Mouse (Mus musculus): Measurements from ENCODE around the gene Mnt. TPM values are rescaled to one million over a fixed set of nuclear protein-coding genes. Genes with fewer than 3 reads are reported as not detected.

The Mnt gene
- total and polyA plus RNA-seq, 2 experiments from 2014 or later: 8.1 to 15.9 TPM

DNA sequence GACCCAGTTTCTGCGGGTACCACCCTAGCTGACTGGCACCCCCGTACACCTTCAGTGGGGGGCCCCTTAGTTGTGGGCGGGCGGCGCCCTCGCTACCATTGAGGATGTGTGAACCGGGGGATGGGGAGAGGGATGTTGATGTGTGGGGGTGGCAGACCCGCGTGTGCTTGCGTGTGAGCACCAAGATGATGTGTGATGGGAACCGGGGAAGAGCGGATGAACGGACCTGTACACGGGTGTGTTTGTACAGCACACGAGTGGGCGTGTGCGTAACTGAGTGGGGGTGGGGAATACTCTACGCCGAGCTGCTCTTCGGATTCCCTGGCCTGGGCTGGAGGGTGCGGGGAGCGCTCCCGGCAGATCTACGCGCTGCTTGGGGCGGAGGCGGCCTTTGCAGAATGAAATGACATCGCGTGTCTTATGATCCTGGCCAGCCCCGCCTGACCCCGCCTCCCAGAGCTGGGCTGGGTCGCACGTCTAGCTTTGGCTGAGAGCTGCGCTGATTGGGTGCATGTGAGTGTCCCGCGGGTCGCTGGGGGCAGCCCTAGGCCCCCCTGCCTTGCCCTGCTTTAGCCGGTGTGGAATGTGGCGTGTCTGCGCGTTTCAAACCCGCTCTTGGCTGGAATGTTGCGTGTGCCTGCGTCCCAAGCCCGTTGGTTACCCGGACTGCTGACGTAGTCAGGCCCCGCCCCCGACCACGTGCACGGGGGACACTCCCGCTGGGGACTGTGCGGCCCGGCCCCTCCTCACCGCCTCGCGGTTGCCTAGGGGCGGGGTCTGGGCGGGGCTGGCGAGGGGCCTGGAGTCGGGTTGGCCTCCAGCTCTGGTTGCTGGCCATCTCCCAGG lies 1.1 kb downstream of the Mnt start:
- ATAC-seq (peak; percentile 65), DNase-seq (peak; percentile 97)
- peak overlapping the region; percentile 96 for H3K27ac ChIP-seq (ENCODE audit: low read depth, low read length)
- no peaks in the 10 kb centered on the region for H3K9me3 ChIP-seq (ENCODE audit: low read length)
- 0 out of 2 replicates have a peak, but pooled peaks cover 4% of the 10 kb centered on the region for H3K36me3 ChIP-seq (ENCODE audit: insufficient read depth)
- H3K27me3 ChIP-seq (ENCODE audit: insufficient read depth, low read length): no peaks in the 10 kb centered on the region
- peaks cover 11% of the 10 kb centered on the region; the same call in 1 of the 2 replicates for H3K4me1 ChIP-seq (ENCODE audit: insufficient read depth)
- TF ChIP-seq CTCF (IDR thresholded peaks at IDR 0.05; ENCODE audit: low read depth): no peak
- peak overlapping the region; percentile 97 for H3K9ac ChIP-seq
- H3K4me2 ChIP-seq (ENCODE audit: low read depth): peak overlapping the region; percentile 78
- H3K4me3 ChIP-seq (ENCODE audit: low read depth, low read length): peak overlapping the region; percentile 99
- WGBS: under 1% methylated on average over 61 of the region's 61 CpGs

DNA sequence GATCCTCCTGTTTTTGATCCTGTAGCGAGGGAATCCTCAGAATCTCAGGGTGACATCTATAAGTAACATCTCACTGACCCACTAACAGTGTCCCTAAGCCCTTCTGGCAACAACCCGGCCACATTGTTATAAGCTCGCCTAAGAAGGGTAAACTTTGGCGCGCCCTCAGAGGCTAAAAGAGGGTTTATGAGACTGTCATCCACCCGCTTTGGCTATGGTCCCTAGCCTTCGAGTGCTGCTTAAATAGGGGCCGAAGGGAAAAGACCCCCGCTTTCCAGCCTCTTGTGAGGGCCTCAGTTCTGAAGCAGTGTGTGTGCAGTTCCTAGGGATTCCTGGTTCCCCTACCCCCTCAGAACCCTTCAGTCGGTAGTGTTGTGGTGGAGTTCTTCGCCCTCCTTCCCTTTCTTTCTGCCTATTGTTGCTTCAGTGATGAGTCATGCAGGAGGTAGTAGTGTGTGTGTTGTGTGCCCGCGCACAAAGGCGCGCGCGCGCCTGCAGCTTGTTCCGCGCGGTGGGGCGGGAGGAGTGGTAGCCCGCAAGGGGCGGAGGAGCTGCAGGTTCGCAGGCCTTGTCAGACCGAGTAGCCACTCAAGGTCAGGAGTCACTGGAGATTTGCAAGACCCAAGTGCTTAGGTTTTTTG lies 1.9 kb downstream of the Mnt start:
- TF ChIP-seq CTCF (IDR thresholded peaks at IDR 0.05; ENCODE audit: low read depth): no peak
- Histone ChIP-seq H3K4me3 (ENCODE audit: low read depth, low read length) (peak overlapping the region; percentile 99), H3K9me3 (ENCODE audit: low read length) (no peaks in the 10 kb centered on the region), H3K36me3 (ENCODE audit: insufficient read depth) (peaks cover 8% of the 10 kb centered on the region; the same call in 1 of the 2 replicates), H3K9ac (peak overlapping the region; percentile 97), H3K27me3 (ENCODE audit: insufficient read depth, low read length) (no peaks in the 10 kb centered on the region), H3K4me2 (ENCODE audit: low read depth) (peak overlapping the region; percentile 78), H3K4me1 (ENCODE audit: insufficient read depth) (peaks cover 11% of the 10 kb centered on the region; the same call in 1 of the 2 replicates), H3K27ac (ENCODE audit: low read depth, low read length) (peak overlapping the region; percentile 96)
- DNase-seq: peak; percentile 78
- under 1% methylated on average over 26 of the region's 26 CpGs for WGBS
- no peak for ATAC-seq

DNA sequence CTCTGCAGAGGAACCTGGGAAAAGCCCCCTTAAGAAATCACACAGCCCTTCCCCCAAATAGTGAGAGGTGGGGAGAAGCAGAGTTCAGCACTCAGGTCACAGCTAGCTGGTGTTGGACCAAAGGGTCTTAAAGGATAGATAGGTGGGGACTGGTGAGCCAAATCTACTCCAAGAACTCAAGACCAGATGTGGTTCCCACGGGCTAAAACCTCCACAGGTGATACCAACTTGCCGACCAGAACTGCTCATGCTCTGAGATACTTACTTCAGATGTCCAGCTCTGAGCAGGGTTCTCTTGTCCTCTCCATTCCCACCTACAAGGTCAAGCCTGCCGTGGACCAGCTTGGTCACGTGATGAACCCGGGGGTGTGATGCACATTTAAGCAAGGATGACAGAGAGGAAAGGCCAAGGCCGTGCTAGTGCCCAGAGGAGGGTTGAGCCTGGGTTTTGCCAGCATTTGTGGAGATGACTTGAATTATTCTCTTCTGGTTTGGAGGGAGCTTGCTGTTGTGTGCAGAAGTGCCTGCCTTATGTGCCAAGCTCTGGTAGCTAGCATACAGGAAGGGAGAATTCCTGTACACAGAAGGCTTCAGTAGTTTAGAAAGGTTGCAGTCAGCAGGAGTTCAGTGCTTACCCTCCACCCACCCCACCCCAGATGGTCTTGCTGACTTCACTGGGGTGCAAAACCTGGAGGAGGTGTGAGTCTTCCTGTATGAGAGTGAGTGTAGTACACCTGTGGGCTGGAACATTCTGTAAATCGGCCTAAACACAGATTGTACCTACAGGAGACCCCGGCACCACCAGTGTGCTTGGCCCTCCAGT lies 3.0 kb downstream of the Mnt start:
- TF ChIP-seq CTCF (IDR thresholded peaks at IDR 0.05; ENCODE audit: low read depth): no peak
- peak overlapping the region; percentile 78 for H3K4me2 ChIP-seq (ENCODE audit: low read depth)
- no peaks in the 10 kb centered on the region for H3K27me3 ChIP-seq (ENCODE audit: insufficient read depth, low read length)
- WGBS: 87% methylated on average over 8 of the region's 8 CpGs
- no peak overlapping the region for H3K27ac ChIP-seq (ENCODE audit: low read depth, low read length)
- 0 out of 2 replicates have a peak overlapping the region, but pooled peaks have one; percentile 97 for H3K9ac ChIP-seq
- H3K4me1 ChIP-seq (ENCODE audit: insufficient read depth): peaks cover 11% of the 10 kb centered on the region; the same call in 1 of the 2 replicates
- no peaks in the 10 kb centered on the region for H3K9me3 ChIP-seq (ENCODE audit: low read length)
- H3K4me3 ChIP-seq (ENCODE audit: low read depth, low read length): peak overlapping the region; percentile 99; the same call in 1 of the 2 replicates
- no peak for ATAC-seq
- no peak for DNase-seq
- H3K36me3 ChIP-seq (ENCODE audit: insufficient read depth): peaks cover 8% of the 10 kb centered on the region; the same call in 1 of the 2 replicates

DNA sequence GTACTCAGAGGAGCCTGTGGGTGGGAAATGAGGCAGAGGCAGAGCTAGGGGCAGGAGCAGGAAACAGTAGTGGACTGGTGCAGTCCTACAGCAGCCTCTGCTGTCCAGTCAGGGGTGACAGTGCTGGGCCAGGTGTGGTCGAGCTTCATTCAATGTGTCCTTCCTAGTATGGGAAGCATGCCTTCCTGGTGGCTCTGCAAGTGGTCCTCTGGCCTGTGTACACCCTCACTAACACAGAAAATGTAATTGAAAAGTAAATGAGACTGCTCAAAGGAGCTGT lies 3.6 kb downstream of the Mnt start:
- Histone ChIP-seq H3K4me3 (ENCODE audit: low read depth, low read length) (no peak overlapping the region), H3K9me3 (ENCODE audit: low read length) (no peaks in the 10 kb centered on the region), H3K27me3 (ENCODE audit: insufficient read depth, low read length) (no peaks in the 10 kb centered on the region), H3K4me2 (ENCODE audit: low read depth) (no peak overlapping the region), H3K9ac (no peak overlapping the region), H3K4me1 (ENCODE audit: insufficient read depth) (peaks cover 10% of the 10 kb centered on the region; the same call in 1 of the 2 replicates), H3K27ac (ENCODE audit: low read depth, low read length) (no peak overlapping the region), H3K36me3 (ENCODE audit: insufficient read depth) (peaks cover 8% of the 10 kb centered on the region; the same call in 1 of the 2 replicates)
- ATAC-seq (no peak), DNase-seq (no peak)
- WGBS: 50% methylated on average over 1 of the region's 1 CpGs
- no peak for TF ChIP-seq CTCF (IDR thresholded peaks at IDR 0.05; ENCODE audit: low read depth)

DNA sequence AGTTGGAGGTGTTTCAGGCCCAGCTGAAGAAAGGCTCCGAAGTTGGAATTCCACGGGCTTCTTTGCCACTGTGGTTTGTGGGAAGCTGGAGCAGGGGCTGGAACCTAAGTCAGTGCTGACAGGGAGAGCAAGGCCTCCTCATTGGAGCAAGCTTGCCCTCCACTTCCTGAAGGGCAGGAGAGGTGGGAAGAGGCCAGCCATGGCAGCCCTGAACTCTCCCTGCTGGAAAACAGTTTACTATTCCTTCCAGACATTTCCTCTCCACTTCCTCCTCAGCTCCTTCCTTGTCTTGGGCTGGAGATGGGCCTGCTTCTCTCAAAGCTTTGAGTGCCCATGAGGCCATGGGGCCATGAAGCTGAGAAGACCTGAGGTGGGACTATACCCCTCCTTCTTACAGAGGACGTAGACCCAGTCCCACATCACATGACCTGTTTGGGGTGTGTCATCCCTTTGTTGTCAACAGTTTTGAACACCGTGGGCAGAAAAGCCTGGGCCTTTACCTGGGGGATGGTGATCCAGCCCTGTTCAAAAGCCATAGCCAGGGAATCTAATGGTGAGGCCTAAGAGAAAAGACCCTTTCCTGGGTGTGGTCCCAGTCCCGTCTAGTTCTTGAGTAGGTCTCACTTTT lies 4.0 kb downstream of the Mnt start:
- Histone ChIP-seq H3K27ac (ENCODE audit: low read depth, low read length) (no peak overlapping the region), H3K4me2 (ENCODE audit: low read depth) (no peak overlapping the region), H3K9me3 (ENCODE audit: low read length) (no peaks in the 10 kb centered on the region), H3K4me1 (ENCODE audit: insufficient read depth) (peaks cover 6% of the 10 kb centered on the region; the same call in 1 of the 2 replicates), H3K36me3 (ENCODE audit: insufficient read depth) (peaks cover 8% of the 10 kb centered on the region; the same call in 1 of the 2 replicates), H3K27me3 (ENCODE audit: insufficient read depth, low read length) (no peaks in the 10 kb centered on the region), H3K9ac (no peak overlapping the region), H3K4me3 (ENCODE audit: low read depth, low read length) (no peak overlapping the region)
- DNase-seq (no peak), ATAC-seq (no peak)
- no peak for TF ChIP-seq CTCF (IDR thresholded peaks at IDR 0.05; ENCODE audit: low read depth)
- WGBS: 50% methylated on average over 5 of the region's 5 CpGs

DNA sequence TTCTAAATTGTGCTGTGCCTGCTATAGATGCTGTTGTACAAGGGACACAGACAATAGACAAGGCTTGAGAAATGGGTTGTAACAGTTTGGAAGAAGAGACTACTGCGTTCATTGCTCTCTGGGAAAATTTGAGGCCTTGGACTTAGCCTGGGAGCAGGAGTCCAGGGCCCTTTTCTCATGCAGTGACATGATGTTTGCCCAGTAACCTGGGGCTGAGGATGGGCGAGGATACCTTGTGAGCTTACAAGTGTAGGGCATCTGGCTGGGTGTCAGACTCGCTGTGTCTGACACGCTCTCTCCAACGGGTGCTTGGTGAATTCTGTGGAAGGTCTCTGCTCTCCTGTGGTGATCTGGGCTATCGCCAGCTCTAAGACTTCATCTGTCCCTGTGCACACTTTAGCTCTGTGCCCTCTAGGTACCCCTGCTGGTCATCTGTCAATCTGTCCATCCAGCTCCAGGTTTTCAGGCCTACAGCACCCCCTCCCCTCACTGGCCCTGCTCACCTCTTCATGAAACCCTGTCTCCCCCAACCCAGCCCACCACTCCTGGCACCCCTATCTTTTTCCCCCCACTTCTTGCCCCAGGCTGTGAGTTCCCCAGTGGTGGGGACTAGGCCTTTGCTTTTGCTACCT lies 5.0 kb downstream of the Mnt start:
- H3K36me3 ChIP-seq (ENCODE audit: insufficient read depth): peaks cover 9% of the 10 kb centered on the region
- H3K9ac ChIP-seq: no peak overlapping the region
- no peak overlapping the region for H3K4me3 ChIP-seq (ENCODE audit: low read depth, low read length)
- H3K9me3 ChIP-seq (ENCODE audit: low read length): no peaks in the 10 kb centered on the region
- no peak for DNase-seq
- H3K27ac ChIP-seq (ENCODE audit: low read depth, low read length): no peak overlapping the region
- no peak overlapping the region for H3K4me2 ChIP-seq (ENCODE audit: low read depth)
- WGBS: 80% methylated on average over 6 of the region's 6 CpGs
- H3K27me3 ChIP-seq (ENCODE audit: insufficient read depth, low read length): no peaks in the 10 kb centered on the region
- TF ChIP-seq CTCF (IDR thresholded peaks at IDR 0.05; ENCODE audit: low read depth): no peak
- ATAC-seq: no peak
- peaks cover 5% of the 10 kb centered on the region; the same call in 1 of the 2 replicates for H3K4me1 ChIP-seq (ENCODE audit: insufficient read depth)
